Comparison of ENCODE assay signal across 12 mouse cellular contexts in the genomic region with DNA sequence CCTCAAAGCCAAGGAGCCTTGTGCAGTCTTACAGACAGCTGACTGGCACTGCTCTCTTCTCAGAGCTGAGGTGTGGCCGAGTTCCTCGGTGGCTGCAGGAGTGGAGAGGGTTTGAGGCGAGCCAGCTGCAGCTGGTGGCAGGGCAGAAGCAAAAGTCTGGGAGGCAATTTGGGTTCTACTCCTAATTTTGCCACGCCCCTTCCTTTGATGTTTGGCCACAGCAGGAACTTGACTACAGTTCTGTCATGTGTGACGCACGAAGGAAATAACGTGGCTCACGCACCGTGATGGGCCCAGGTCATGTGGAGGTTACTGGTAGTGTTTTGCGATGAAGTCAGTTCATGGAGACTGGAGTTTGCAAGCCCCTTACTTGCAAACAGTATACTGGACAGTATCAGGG.
DNase-seq lines count a peak whose midpoint lies in the region; ATAC-seq lines count a peak whose summit lies in the region.
"Had no signal": no experiment of that assay in that cellular context is flagged by ENCODE, and none has a peak within 500 bp of the region (broad histone marks: within the 10 kb centered on the region; RNA-seq: fewer than 3 reads in every experiment).

No protein-coding gene starts in this region.

- H3K9ac ChIP-seq in kidney, embryonic 15.5 days: no peak overlapping the region
- H3K9ac ChIP-seq: forebrain, embryonic 15.5 days had no signal

- no peaks in the 10 kb centered on the region for H3K36me3 ChIP-seq in kidney, embryonic 15.5 days
- H3K36me3 ChIP-seq: forebrain, embryonic 15.5 days had no signal

- no peak overlapping the region for H3K4me3 ChIP-seq in kidney, embryonic 15.5 days (replicated peaks)
- H3K4me3 ChIP-seq: forebrain, embryonic 15.5 days; left cerebral cortex, adult 2 months had no signal

- no peak for DNase-seq in kidney, postnatal 36 days
- DNase-seq in CD4-positive, CD25-positive, alpha-beta regulatory T cell, adult 2 months (ENCODE audit: low read depth, low spot score): peak; percentile 91
- peak; percentile 82 for DNase-seq in induced T-regulatory cell, adult 2 months (ENCODE audit: low read depth)
- DNase-seq in naive thymus-derived CD4-positive, alpha-beta T cell, adult 2 months (ENCODE audit: low read depth): peak; percentile 87
- no peak for DNase-seq in gastrocnemius, postnatal 10 days
- DNase-seq in gastrocnemius, postnatal 4 days (ENCODE audit: low spot score in 2 of 2): no peak
- DNase-seq in retina, postnatal 1 day: no peak
- DNase-seq: cerebellum, adult 9-10 months; heart, postnatal 10 days had no signal

- H3K27me3 ChIP-seq in kidney, embryonic 15.5 days: no peaks in the 10 kb centered on the region
- H3K27me3 ChIP-seq: forebrain, embryonic 15.5 days had no signal

- 31% methylated on average over 10 of the region's 10 CpGs for WGBS in kidney, embryonic 15.5 days

- H3K4me2 ChIP-seq in kidney, embryonic 15.5 days: no peak overlapping the region
- H3K4me2 ChIP-seq: forebrain, embryonic 15.5 days had no signal

- no peak for ATAC-seq in kidney, embryonic 15.5 days (replicated peaks; ENCODE audit: low FRiP score)
- ATAC-seq: forebrain, embryonic 15.5 days had no signal

- peak overlapping the region; percentile 42; the same call in 1 of the 2 replicates for H3K27ac ChIP-seq in kidney, embryonic 15.5 days
- H3K27ac ChIP-seq: forebrain, embryonic 15.5 days; left cerebral cortex, adult 2 months had no signal

- H3K4me1 ChIP-seq in kidney, embryonic 15.5 days: peaks cover 47% of the 10 kb centered on the region
- H3K4me1 ChIP-seq: forebrain, embryonic 15.5 days had no signal

- H3K9me3 ChIP-seq in kidney, embryonic 15.5 days (replicated peaks): no peaks in the 10 kb centered on the region
- H3K9me3 ChIP-seq: forebrain, embryonic 15.5 days had no signal

Comparison
In these comparisons a context has a peak if more than half of its experiments do, and no peak if none do; other contexts are left out.
1. DNase-seq: peak in CD4-positive, CD25-positive, alpha-beta regulatory T cell, adult 2 months (single experiment), induced T-regulatory cell, adult 2 months (single experiment) and naive thymus-derived CD4-positive, alpha-beta T cell, adult 2 months (single experiment); none in kidney, postnatal 36 days (0 of 2), gastrocnemius, postnatal 10 days (single experiment), gastrocnemius, postnatal 4 days (0 of 2) and retina, postnatal 1 day (single experiment).